Mouse (Mus musculus) neutrophil, adult 5-6 weeks (primary cell): ENCODE measurements at regions not wholly inside any gene's neighbourhood (a gene's known extent, or its start where the extent isn't known, plus 50 kb on each side); places are given as distances from the start of the nearest gene placed in this dataset.

Experiments used
- ATAC-seq: fragments of 151-379, 151-347 bp; 2 replicates; pipeline ENCODE4 v1.8.0; 2017; ENCODE audit warnings: mild to moderate bottlenecking, moderate TSS enrichment; ENCODE audit not compliant: insufficient number of reproducible peaks, poor library complexity, low FRiP score, severe bottlenecking; ENCODE audit errors: extremely low read depth

DNA sequence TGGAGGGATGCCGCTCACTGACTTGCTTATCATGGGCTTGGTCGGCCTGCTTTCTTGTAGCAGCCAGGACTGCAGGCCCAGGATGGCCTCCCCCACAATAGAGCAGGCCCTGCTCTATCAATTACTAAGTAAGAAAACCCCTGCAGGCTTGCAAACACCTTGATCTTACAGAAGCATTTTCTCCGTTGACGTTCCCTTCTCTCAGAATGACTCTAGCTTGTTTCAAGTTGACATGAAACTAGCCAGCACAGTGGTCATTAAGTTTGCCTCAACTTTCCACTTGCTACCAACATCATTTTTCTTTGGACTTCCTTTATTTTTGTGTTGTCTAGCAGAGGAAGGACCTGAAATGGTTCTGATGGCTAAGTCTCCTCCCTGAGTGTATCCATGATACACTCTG, 111.8 kb downstream of the Evx1 start:
- ATAC-seq = no peak

DNA sequence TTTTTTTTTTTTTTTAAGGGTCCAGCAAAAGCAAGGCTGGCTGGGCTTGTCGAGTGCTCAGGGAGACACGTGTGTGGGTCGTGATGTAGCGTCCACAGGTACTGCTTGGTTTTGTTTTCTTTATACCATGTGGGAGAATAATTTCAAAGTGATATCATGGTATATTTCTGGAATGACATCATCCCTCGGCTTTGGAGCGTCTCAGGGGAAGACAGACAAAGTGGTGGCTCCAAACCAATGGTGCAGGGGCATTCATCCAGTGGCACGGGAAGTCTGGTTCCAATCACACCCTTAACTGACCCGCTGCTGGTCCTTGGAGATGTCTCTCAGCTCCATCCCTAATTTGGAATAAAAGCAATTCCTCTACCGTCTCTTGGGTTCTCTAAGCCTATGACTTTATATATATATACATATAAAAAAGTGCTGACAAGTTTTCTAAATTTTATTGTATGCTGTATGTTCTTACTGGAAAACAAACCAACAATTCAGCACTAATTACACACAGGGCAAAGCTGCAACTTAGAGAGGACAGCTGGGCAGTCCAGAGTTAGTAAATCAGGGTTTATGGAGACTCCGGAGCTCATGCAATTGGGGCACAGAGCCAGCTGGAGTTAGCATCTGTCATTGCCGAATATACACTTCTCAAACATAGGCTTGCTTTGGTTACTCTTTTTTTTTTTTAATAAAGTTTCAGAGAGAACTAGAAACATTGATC, 115.3 kb downstream of the Evx1 start:
- ATAC-seq = no peak

DNA sequence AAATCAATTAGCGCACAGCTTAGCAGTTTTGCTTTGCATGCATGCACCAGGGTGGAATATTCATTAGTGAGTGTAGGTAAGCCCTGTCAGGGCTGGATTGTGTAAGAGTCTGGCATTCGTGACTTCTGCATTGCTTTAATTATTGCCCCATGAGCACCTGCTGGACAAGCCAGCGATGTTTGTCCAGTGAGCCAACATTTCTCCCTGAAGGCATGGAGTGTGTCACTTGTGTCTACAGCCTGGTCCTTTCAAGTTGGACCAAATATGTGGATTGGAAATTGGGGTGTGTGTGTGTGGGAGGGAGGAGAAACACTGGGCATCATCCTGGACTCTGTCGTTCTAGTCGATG, 115.9 kb downstream of the Evx1 start:
- no peak for ATAC-seq

DNA sequence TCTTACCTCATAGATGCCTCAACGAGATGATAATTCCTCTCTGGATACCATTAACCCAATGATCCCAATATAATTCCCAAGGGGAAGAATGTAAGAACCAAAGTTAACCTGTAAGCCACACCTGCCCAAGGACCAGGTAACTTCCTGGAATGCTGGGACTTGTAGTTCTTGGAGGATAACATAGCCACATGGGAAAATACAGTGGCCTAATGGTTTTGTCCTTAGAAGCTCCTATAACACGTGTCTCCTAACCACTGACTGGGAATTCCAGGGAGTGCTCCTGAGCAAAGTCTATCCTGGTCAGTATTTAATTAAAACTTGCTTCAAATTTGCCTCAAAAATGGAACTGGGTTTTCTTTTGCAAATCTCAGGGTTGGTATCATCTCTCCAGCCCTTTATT, 119.9 kb downstream of the Evx1 start:
- no peak for ATAC-seq

DNA sequence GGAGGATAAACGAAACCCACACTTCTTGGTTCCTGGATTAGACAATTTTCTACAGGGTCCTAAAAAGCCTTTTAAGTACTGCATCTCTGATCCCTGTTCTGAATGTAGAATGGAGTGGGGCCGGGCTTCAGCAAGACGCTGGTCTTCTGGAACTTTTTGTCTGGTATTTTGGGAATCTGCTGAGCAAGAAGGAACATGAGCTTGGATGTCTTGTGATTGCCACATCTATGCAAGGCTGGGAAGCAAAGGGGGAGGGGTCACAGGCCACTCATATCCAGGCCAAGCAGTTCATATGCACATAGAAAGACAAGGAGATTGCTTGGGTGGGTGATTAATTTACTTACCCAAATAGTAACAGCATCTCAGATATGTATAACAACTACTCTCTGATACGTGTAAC, 121.5 kb downstream of the Evx1 start:
- ATAC-seq = no peak

DNA sequence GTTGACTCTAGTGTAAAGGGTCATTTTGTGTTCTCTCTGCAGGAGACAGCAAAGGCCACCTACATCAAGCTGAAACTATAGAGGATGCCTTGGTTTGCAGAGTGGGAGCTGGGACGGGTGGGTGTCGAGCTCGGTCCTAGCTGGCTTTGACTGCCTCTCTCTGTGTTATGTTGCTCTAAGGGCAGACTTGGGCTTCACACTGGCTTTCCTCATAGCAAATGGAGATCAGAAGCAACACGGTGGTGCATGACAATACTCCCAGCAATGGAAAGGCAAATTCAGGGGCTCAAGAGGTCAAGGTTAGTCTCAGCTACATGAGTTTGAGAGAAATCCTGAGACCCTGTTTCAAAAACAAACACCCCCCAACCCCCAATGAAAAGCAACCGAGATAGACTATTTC, 122.1 kb downstream of the Evx1 start:
- no peak for ATAC-seq

DNA sequence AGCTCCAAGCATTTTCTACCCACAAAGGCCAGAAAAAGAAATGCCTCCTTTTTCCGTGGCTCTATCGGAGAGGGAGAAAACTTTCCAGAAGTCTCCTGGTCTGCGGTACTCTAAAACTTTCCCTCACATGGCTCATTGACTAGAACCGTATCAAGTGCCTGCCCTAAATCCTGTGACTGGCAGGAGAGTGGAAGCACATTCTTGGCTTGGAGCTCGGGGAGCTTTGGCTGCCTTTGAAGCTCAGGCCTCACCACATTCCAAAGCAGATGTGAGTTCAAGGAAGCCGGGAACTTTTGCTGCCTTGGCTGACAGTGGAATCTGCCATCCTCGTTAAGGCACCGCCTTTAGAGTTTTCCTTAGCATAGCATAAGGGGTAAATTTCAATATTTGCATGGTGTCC, 125.1 kb downstream of the Evx1 start:
- ATAC-seq = no peak

DNA sequence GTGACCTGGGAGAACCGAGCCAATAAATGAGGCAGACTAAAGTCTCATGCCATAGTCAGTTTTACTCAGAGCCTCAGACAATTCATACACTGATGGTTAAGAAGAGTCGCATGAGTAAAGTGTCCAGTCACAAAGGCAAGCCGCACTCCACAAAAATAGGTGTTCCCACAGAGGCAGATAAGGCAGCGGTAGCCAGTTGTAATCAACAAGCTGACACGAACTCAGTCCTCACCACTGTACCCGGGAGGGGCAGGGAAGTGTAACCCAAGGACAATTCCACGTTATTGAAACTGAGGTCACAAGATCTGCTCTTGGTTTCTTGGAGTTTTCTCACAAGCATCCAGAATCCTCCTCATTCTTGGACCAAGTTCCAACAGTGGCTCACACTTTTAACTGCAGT, 125.9 kb downstream of the Evx1 start:
- ATAC-seq = no peak

DNA sequence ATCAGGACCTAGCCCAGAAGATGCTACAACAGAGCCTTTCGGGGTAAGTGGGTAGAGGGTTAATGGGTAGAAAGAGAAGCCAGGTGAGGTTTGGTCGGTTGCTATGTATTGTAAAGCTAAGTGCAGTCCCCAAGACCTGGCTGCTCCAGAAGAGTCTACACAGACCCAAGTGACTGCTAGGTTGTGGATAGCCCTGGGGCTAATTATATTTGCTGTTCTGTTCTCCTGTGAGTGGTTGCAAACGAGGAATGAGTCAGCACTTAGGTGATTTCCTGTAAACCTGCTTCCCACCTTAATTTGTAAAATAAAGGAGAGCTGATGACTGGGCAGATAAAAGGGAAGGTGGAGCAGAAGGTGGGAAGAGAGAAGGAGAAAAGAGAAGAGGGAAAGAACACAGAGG, 126.9 kb downstream of the Evx1 start:
- ATAC-seq = no peak

DNA sequence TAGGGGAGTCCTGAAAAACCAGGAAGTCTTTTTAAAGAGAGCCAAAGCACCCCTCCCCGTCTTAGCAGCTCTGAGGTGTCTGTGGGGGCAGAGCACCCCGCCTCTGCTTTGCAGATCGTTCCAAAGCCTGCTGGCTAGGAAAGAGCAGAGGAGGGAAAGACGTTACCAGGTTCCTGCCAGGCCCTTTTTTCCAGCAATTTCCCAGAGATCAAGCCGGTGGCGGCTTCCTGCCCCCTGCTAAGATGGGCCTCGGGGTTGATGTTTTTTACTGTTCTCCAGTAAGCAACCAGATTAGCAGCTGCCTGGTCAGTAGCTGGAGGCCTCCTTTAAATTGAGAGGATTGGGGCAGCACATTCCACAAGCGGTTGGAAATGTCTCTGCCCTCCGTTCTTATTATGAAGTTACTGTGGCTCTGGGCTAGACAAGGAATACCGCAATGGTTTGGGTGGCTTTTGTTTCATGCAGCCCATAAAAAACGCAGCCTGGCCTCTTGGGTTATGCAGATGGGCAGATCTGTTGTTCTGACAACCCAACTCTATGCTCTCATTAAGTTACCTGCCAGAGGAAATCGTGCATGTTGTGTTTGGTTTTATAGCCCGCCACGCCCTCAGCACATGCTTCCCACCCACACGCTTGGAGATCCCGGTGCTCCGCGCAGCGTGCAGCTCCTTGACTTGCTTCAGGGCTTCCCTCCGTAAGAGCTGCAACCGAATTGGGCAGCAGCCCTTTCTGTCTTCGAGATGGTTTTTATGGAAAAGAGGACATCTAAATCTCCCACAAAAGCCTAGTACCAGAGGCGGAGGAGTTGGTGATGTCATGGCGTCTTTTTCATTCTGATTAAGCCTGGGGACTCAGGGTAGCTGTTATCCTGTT, 130.1 kb downstream of the Evx1 start:
- ATAC-seq = no peak

DNA sequence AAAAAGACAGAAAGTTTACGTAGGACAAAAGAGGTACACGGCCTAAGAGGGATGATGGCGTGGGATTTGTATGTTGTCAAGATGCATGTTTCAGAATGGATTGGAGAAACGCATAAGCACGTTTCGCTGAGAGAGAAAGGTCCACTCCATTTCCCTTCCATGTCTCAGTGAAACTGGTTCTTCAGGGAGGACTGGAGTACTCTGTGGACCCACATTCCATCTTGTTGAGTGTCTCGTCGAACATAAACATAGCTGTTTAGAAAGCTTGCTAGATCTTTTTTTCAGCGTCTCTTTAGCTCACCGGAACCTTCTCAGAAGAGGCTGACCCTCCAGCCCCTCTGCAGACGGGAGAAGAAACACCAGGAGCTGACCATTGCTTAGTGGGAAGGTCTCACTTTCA, 145.5 kb downstream of the Evx1 start:
- no peak for ATAC-seq

DNA sequence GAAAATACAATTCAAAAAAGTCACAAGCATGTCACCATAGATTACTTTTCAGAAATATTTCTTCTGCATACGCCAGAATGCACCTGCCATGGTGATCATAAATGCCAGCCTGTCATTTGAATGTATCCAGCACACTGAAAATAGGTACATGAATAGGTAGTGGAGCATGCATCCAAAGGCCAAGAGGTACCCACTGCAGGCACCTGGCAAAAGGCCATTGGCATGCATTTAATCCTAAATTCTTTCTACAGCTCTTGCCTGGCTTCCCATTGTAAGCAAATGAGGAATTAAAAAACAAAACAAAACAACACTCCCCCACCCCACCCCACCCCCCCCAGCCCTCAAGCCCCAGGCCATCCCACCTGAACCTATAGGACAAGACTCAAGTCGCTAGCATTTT, 147.9 kb downstream of the Evx1 start:
- ATAC-seq = no peak

DNA sequence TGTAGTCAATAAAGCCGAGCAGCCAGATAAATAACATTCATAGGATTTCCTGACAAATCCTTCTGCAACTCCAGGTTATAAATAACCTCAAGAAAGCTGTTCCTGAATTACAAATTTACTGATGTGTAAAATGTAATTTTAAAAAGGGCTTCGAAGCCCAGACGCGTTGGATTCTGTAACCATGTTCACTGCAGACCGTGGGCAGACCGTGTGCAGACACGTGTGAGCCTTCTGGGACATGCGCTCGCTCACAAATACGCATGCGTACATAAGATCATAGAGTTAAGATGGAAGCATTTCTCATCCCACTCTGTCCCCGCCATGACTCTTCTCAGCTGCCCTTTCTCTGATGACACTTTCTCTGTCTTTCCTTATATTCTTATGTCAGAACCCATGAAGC, 150.1 kb downstream of the Evx1 start:
- ATAC-seq = no peak

DNA sequence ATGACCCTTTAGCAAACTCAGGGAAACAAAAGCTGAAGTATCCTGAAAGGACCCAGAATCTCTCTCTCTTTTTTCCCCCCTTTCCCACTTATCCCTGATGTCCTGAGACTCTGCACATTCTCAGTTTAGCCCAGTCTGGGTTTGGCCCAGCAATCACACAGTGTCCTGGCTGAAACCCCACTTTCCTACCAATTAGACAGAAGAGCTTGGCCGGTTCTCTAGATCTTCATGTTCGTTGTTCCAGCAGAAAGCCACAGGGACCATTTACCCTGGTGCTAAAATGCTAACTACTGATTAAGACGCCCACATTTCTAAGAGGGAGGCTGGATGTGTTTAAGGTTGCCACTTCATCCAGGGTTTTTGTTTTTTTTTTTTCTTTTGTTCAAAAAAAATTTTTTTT, 151.3 kb downstream of the Evx1 start:
- ATAC-seq = no peak

DNA sequence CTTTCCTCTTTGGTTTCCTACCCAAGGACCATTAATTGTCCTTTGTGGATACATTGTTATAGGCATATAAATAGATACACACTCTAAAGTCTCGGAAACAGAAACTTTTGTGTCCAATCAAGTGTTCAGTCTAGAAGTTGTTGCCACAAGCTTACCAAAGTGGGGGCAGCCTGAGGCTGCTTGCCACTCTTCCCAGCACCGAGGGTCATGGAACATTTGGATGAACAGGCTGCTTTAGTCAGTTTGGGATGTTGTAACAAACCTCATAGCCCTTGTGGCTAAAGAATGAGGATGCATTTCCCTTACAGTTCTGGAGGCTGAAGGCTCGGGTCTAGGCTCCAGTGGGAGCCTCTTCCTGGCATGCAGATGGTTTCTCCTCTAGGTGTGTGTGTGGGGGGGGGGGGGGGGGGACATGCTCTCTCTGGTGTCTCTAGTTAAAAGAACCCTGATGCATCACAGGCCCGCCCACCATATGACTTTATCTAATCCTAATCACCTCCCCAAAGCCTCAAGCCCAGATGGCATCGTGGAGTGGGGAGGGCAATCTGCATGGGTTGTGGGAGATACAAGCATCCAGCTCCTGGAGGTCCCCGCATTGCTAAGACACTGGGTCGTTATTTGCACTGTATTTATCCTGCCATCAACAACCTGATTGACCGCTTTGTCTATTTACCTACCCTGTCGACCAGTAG, 152.7 kb downstream of the Evx1 start:
- no peak for ATAC-seq

DNA sequence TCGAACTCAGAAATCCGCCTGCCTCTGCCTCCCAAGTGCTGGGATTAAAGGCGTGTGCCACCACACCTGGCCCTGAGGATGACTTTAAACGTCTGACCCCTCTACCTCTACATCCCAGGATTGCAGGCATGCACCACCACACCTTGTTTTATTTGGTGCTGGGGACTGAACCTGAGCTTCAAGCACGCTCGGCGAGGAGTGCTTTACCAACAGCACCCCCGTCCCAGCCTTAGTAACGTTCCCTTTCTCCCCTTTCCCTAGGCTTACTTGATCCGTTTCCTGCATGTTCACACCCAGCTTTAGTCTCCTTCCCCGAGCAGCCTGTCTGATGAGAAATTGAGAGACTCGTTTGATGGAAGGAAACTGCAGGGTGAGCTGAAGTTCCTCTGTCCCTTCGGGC, 157.5 kb downstream of the Evx1 start:
- no peak for ATAC-seq

DNA sequence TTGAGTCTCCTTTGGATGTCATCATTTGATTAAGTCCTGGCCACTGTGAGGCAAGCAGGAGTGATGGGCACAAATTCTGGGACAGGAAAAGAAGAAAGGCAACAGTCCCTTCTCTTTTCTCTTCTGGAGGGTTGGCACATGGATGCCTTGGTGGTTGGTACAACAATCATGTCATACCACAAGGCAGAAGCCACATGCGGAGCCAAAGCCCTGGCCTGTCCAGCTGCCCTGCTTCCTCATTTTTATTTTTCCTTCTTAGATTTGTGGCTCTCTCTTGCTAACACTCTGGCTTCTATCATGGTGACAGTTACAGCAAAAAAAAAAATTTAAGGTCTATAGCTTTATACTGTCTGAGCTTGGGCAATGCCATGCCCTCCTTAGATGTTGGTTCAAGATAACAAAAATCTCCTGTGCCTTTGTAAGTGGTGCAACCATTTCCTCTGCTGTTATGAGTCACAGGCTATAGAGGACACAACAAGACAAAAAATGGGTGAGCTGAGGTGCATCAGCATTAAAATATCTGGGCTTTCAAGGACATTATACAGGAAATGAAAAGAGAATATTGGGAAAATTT, 158.2 kb downstream of the Evx1 start:
- no peak for ATAC-seq

DNA sequence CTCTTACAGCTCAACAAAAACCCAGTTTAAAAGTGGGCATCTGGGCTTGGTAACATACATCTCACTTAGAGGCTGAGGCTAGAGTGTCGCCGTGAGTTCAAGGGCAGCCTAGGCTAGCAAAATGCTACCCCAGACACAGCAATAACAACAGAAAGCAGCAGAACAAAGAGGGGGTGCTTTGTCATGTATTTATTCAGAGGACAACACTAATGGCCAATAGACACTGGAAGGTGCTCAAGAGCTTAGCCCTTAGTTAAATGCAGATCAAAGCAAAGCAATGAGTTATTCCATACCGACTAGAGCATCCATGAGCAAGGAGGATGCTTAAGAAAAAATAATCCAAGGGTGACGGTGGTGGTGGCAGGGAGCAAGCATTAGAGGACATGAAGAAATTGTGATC, 158.7 kb downstream of the Evx1 start:
- ATAC-seq = no peak

DNA sequence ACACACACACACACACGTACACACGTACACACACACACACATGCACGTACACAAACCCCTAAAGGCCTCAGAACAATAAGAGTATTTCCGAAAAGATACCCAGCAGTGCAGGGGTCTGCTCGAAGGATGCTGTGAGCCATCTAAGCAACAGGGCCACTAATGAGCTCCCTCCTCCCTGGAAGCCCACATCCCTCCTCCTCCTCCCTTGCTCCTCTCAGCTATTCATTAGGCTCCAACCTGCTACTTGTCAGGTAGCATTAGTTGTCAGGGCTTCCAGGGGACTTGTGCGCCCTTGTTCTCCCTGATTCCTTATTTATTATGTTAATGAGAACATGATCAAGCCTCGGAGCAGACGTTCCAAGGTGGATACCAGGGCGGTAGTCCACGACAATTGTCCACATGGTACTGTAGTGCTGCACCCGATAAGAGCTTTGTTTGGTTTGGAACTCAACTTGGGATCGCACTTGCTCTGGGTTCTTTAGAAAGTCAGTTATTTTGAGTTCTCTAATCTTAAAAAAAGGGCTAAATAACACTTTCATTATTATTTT, 159.8 kb downstream of the Evx1 start:
- no peak for ATAC-seq

DNA sequence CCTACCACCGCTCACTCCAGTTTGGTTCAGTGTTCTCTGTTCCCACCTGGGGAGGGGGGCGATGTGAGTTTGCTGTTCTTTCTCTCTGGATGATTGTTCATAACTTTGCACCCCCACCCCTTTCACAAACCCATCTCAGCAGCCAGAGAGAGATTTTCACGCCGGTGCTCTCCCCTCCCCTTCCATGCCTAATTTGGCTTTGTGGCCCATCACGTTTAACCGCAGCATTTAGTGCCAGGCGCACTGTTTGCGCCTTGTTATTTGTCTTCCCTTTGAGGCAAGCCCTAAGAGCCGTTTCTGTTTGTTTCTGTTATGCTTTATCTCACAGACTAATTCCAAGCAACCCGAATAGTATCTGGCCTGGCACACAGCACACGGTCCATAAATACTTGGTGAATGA, 160.6 kb downstream of the Evx1 start:
- no peak for ATAC-seq
